Mouse (Mus musculus) erythroblast, embryonic 14.5 days (primary cell): Measurements from ENCODE around the gene Micall1.

Experiments
- GATA1 ChIP-seq: IDR thresholded peaks from 2 replicates; pipeline ENCODE4 v1.6.1; 2012; ENCODE audit warnings: low read length, inconsistent platforms, mixed read lengths
- TAL1 ChIP-seq: IDR thresholded peaks from 3 replicates; pipeline ENCODE4 v1.6.1; 2012; ENCODE audit warnings: low read length, inconsistent platforms, mixed read lengths

DNA sequence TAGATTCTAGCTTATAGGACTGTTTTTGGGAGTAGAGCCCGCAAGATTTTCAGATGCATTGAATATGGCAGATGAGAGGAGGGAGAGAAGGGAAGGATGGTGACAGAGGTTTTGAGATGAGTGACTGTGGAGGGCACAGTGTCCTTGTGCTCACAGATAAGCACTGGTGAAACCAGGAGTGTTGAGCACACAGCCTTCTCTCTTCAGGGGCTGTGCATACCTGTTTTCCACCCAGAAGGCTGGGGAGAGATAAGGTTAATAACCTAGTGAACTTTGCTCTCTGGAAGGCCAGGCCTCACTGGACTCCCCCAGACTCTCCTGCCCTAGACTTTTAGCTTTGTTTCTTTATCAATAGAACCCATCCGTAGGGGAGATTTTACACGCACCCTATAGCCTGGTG is 40.3 kb upstream of the Micall1 start:
- TF ChIP-seq GATA1 (peak; percentile 72), TAL1 (peak; percentile 29; the same call in 1 of the 3 replicates)
